Mouse (Mus musculus): ENCODE results near the gene Tial1. TPM values are rescaled to one million over a fixed set of nuclear protein-coding genes. Genes with fewer than 3 reads are reported as not detected.
A peak's percentile ranks its signal among the peaks of the same experiment; 100 is the strongest.

Gene Tial1
- 134 and 136 TPM in 2 replicates for polyA plus RNA-seq (2012; rRNA removed)

DNA sequence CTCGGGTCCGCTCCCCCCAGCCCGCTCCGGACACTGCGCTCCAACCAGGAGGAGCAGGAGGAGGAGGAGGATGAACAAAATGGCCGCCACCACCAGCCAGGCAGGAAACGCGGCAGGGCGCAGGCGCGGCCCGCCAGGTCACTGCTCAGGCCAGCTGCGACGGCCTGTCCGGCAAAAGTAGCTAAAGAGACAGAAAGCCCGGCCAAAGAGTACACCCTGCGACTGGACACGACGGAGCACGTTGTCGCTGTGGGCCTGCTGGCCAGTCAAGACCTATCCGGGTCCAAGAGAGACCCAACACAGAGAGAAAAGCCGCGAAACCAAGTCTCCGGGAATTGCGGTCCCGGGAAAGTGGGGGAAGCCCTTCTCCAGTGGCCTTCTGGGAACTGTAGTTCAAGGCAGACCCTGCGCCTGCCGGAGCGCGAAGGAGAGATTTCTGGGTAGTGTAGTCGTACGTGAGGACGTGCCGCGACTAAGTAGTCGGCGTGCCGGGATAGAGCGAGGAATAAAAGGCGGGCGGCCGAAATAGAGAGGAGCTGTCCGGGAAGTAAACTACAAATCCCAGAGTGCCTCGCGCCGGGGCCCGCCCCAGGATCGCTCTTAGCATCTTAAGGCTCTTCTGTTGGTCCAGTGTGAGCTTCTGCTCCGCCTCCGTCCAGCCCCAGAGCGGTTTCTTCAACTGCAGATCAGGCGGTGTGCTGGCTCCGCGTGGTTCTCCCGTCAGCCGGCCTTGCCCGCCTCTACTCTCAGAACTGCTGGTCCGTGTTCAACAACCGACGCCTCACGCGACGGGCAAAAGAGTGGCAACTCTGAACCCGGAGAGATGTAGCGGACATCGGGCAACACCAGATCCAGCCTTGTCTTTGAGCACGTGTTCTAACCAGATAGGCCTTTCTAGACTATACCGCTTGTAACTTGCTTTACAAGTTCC is at the start of gene Tial1:
TSS of gene Tial1 (minus strand) at position 433 of the 931 bp plus-strand sequence.
- Histone ChIP-seq H3K27ac (ENCODE audit: insufficient read depth, low read length) (peak within 1 kb of the TSS; percentile 76), H3K27me3 (ENCODE audit: control insufficient read depth, insufficient read depth, low read length) (no peaks in the 10 kb centered on the region), H3K4me1 (ENCODE audit: control insufficient read depth, insufficient read depth, low read length) (no peaks in the 10 kb centered on the region), H3K4me3 (replicated peaks; ENCODE audit: insufficient read depth, low read depth, low read length) (peak within 1 kb of the TSS; percentile 91)
- peak; percentile 60; the same call in 1 of the 2 replicates for TF ChIP-seq POLR2A (IDR thresholded peaks at IDR 0.05; ENCODE audit: borderline replicate concordance, insufficient read depth, low read length)
- TF ChIP-seq CTCF (IDR thresholded peaks at IDR 0.05; ENCODE audit: borderline replicate concordance, insufficient read depth, low read depth, low read length): no peak
- DNase-seq: peak; percentile 98 to 99
- under 1% methylated on average over 69 of the region's 69 CpGs for WGBS

DNA sequence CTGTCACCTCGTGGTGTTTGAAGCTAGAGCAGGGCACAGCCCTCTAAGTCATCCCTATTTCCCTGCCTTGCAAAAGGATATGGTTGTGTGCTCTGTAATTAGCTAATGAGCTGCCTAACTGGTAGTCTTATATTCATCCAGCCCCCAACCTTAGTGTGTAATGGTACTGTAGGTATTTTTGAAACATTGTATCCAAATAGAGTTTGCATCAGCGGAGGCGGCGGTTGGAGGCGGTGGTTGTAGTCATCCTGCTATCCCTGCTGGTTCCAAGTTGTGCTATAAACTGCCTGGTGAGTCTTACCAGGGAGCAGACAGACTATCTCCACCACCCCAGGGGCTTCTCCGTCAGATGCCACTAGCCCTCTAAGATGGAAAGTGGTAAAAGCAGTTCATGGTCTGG is 42.6 kb upstream of the Tial1 start:
- Histone ChIP-seq H3K27me3 (ENCODE audit: control insufficient read depth, insufficient read depth, low read length) (no peaks in the 10 kb centered on the region), H3K27ac (ENCODE audit: insufficient read depth, low read length) (no peak overlapping the region), H3K4me1 (ENCODE audit: control insufficient read depth, insufficient read depth, low read length) (no peaks in the 10 kb centered on the region), H3K4me3 (replicated peaks; ENCODE audit: insufficient read depth, low read depth, low read length) (no peak overlapping the region)
- no peak for DNase-seq
- WGBS: 86% methylated on average over 6 of the region's 6 CpGs
- no peak for TF ChIP-seq CTCF (IDR thresholded peaks at IDR 0.05; ENCODE audit: borderline replicate concordance, insufficient read depth, low read depth, low read length)
- no peak for TF ChIP-seq POLR2A (IDR thresholded peaks at IDR 0.05; ENCODE audit: borderline replicate concordance, insufficient read depth, low read length)

DNA sequence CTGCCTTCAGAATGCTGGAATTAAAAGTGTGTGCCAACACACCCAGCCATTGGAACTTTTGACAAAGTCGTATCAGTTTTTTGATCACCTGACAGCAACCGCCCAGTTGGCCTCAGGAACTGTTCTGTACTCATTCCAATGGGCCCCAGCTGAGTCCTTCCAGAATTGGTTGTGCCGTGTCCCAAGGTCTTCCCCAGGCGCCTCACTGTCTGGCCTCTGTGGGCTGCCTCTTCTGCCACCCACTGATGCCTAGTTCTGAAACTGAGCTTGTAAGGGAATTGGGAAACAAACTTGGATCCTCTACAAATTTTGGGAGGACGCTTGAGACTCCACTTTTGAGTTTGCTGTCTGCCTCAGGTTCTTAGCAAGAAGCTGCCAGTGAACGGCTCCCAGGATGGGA is 38.3 kb upstream of the Tial1 start:
- H3K27me3 ChIP-seq (ENCODE audit: control insufficient read depth, insufficient read depth, low read length): no peaks in the 10 kb centered on the region
- WGBS: 72% methylated on average over 6 of the region's 6 CpGs
- H3K4me3 ChIP-seq (replicated peaks; ENCODE audit: insufficient read depth, low read depth, low read length): no peak overlapping the region
- H3K27ac ChIP-seq (ENCODE audit: insufficient read depth, low read length): no peak overlapping the region
- TF ChIP-seq CTCF (IDR thresholded peaks at IDR 0.05; ENCODE audit: borderline replicate concordance, insufficient read depth, low read depth, low read length) (no peak), POLR2A (IDR thresholded peaks at IDR 0.05; ENCODE audit: borderline replicate concordance, insufficient read depth, low read length) (no peak)
- H3K4me1 ChIP-seq (ENCODE audit: control insufficient read depth, insufficient read depth, low read length): no peaks in the 10 kb centered on the region
- DNase-seq: no peak

DNA sequence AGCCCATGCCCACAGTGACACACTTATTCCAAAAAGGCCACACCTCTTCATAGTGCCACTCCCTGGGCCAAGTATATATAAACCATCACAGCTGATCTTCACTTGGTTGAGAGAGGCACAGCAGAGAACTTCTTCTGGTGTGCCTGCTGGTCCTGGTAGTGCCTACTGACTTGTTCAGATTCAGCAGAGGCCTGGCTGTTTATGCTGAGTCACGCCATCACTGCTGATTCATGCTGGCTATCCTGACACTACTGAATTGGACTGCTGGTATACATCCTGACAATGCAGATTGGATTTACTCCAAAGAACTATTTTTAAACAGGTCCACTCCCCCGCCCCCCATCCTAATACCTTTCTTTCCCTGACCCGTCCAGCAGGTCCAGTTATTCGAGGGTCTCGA is 33.0 kb upstream of the Tial1 start:
- Histone ChIP-seq H3K4me1 (ENCODE audit: control insufficient read depth, insufficient read depth, low read length) (no peaks in the 10 kb centered on the region), H3K27ac (ENCODE audit: insufficient read depth, low read length) (no peak overlapping the region), H3K4me3 (replicated peaks; ENCODE audit: insufficient read depth, low read depth, low read length) (no peak overlapping the region), H3K27me3 (ENCODE audit: control insufficient read depth, insufficient read depth, low read length) (no peaks in the 10 kb centered on the region)
- TF ChIP-seq CTCF (IDR thresholded peaks at IDR 0.05; ENCODE audit: borderline replicate concordance, insufficient read depth, low read depth, low read length): no peak
- WGBS: 93% methylated on average over 5 of the region's 5 CpGs
- DNase-seq: no peak

DNA sequence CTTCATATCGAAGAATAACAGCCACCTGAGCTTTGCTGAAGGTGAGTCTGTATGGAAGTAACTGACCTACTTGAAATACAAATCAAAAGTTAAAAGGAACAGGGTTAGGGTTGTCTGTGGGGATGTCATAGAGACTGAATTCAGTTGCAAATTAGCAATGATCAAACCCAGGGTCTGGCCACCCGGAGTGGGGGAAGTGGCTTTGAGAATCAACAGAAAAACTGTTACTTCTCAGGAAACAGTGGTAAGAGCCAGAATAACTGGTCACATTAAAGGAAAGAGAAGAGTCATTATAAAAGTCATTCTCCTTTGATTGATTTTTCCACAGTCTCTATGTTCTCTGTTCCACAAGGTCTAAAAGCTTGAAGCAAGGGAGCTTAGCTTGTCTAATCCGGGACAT is 27.5 kb upstream of the Tial1 start:
- Histone ChIP-seq H3K27me3 (ENCODE audit: control insufficient read depth, insufficient read depth, low read length) (no peaks in the 10 kb centered on the region), H3K4me1 (ENCODE audit: control insufficient read depth, insufficient read depth, low read length) (no peaks in the 10 kb centered on the region), H3K4me3 (replicated peaks; ENCODE audit: insufficient read depth, low read depth, low read length) (no peak overlapping the region), H3K27ac (ENCODE audit: insufficient read depth, low read length) (no peak overlapping the region)
- DNase-seq: no peak
- TF ChIP-seq CTCF (IDR thresholded peaks at IDR 0.05; ENCODE audit: borderline replicate concordance, insufficient read depth, low read depth, low read length): no peak
- WGBS: 99% methylated on average over 3 of the region's 3 CpGs

DNA sequence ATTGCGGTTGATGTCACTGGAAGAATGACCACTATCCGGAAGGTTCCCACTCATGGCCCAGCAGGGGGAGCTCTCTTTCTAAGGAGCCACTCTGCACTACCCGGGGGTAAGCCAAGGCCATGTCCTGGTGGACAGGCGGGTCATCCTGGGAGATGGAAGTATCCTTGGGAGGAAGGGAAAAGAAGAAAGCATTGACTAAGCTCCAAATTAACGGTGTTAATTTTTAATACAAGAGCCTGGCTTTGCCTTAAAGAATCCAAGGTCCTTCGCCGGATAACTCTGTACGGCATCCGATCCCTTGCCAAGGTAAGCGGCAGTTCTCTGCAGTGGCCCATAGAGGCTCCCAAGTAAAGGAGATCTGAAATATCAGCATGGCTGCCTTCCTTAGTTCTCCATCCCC is 12.8 kb upstream of the Tial1 start:
- H3K27ac ChIP-seq (ENCODE audit: insufficient read depth, low read length): peak overlapping the region; percentile 12; the same call in 1 of the 2 replicates

DNA sequence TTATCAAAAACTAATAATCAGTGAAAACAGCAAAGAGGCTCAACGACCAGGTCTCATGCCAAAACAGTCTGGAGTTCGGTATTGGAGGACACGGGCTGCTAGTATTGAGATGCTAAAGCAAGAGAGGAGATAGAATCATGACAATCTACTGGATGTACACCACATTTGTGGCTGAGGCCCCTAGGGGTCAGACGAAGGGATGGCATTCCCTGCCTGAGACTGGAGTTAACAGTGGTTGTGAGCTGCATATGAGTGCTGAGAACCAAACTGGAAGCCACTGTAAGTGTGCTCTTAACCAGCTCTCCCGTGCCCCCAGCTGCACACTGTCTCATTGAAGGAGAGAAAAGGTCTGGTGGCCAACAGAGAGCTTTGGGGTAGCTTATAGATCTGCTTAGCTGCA is 889 bp upstream of the Tial1 start:
- Histone ChIP-seq H3K4me3 (replicated peaks; ENCODE audit: insufficient read depth, low read depth, low read length) (no peak overlapping the region), H3K27me3 (ENCODE audit: control insufficient read depth, insufficient read depth, low read length) (no peaks in the 10 kb centered on the region), H3K27ac (ENCODE audit: insufficient read depth, low read length) (no peak overlapping the region), H3K4me1 (ENCODE audit: control insufficient read depth, insufficient read depth, low read length) (no peaks in the 10 kb centered on the region)
- peak in 1 of 2 experiments; percentile 22 for DNase-seq
- TF ChIP-seq CTCF (IDR thresholded peaks at IDR 0.05; ENCODE audit: borderline replicate concordance, insufficient read depth, low read depth, low read length) (no peak), POLR2A (IDR thresholded peaks at IDR 0.05; ENCODE audit: borderline replicate concordance, insufficient read depth, low read length) (no peak)
- 66% methylated on average over 5 of the region's 5 CpGs for WGBS

More for the DNA sequence above, 12.8 kb upstream of the Tial1 start:
- no peaks in the 10 kb centered on the region; the same call in 1 of the 2 replicates for H3K4me1 ChIP-seq (ENCODE audit: control insufficient read depth, insufficient read depth, low read length)
- peak; percentile 86 to 87 for DNase-seq
- WGBS: 13% methylated on average over 10 of the region's 10 CpGs
- H3K4me3 ChIP-seq (replicated peaks; ENCODE audit: insufficient read depth, low read depth, low read length): peak overlapping the region; percentile 39
- TF ChIP-seq POLR2A (IDR thresholded peaks at IDR 0.05; ENCODE audit: borderline replicate concordance, insufficient read depth, low read length) (no peak), CTCF (IDR thresholded peaks at IDR 0.05; ENCODE audit: borderline replicate concordance, insufficient read depth, low read depth, low read length) (peak; percentile 75)
- no peaks in the 10 kb centered on the region for H3K27me3 ChIP-seq (ENCODE audit: control insufficient read depth, insufficient read depth, low read length)

DNA sequence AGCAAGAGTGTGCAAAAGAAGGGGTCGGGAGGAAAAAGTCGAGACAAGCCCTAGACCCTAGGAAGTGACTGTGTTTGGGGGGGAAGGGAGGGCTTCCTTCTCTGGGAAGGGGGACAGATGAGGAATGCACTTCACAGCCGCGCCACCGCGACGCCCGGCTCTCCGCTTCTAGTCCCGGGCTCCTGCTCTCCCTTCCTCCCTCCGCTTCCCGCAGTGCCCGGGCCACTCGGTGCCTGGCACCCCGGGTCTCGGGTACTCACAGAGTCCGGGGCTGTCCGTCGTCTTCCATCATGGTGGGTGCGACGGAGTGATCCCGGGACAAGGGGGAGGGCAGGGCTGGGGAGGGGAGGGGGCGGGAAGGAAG is 670 bp downstream of the Tial1 start:
- TF ChIP-seq CTCF (IDR thresholded peaks at IDR 0.05; ENCODE audit: borderline replicate concordance, insufficient read depth, low read depth, low read length): no peak
- TF ChIP-seq POLR2A (IDR thresholded peaks at IDR 0.05; ENCODE audit: borderline replicate concordance, insufficient read depth, low read length): no peak
- 0% methylated on average over 20 of the region's 23 CpGs for WGBS
- Histone ChIP-seq H3K27ac (ENCODE audit: insufficient read depth, low read length) (peak overlapping the region; percentile 31; the same call in 1 of the 2 replicates), H3K4me3 (replicated peaks; ENCODE audit: insufficient read depth, low read depth, low read length) (peak overlapping the region; percentile 91), H3K4me1 (ENCODE audit: control insufficient read depth, insufficient read depth, low read length) (no peaks in the 10 kb centered on the region), H3K27me3 (ENCODE audit: control insufficient read depth, insufficient read depth, low read length) (no peaks in the 10 kb centered on the region)
- DNase-seq: no peak

All from cerebellum, adult 2 months (tissue).